In the genomic region with DNA sequence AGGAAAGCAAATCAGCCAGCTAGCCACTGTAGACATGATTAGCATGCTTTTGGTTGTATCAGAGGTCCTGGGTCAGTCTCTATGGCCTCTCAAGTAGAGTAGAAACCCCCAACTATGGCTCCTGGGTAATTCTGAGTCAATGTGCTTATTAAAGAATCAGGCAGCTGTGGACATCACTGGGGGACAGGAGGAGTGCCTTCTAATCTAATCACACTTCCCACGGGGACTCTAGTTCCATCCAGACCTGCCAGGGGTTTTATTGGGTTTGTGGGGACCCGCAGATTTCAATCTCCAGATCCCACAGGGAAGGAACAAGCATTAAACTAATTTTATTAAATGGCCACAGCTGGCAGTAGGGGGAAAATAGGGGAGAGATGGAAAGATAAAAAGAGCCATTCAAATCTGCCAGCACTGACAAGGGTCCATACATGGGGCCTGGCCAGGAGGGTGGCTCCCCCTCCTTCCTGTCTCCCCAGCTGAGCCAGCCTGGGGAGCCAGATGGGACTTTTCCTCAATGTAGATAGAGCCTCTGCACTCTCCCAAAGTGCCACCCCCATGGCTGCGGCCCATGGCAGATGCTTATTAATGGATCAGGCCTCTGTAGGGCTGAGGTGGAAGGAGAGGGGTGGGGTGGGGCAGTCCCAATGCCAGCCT, we compare ENCODE assay signal across 19 mouse cellular contexts. TPM values are rescaled to one million over a fixed set of nuclear protein-coding genes. Genes with fewer than 3 reads are reported as not detected.
DNase-seq lines count a peak whose midpoint lies in the region; ATAC-seq and TF ChIP-seq lines count a peak whose summit lies in the region.
"Had no signal": no experiment of that assay in that cellular context is flagged by ENCODE, and none has a peak within 500 bp of the region (broad histone marks: within the 10 kb centered on the region; RNA-seq: fewer than 3 reads in every experiment).

No protein-coding gene starts in this region.

- no peak overlapping the region for H3K27ac ChIP-seq in heart, embryonic 15.5 days
- 0 out of 2 replicates have a peak overlapping the region, but pooled peaks have one; percentile 58 for H3K27ac ChIP-seq in embryonic facial prominence, embryonic 10.5 days (replicated peaks)
- H3K27ac ChIP-seq in hindbrain, embryonic 16.5 days (ENCODE audit: low read depth, low read length): peak overlapping the region; percentile 18; the same call in 1 of the 2 replicates
- H3K27ac ChIP-seq in liver, embryonic 12.5 days: no peak overlapping the region
- H3K27ac ChIP-seq in liver, postnatal 0 days (ENCODE audit: low read depth): no peak overlapping the region
- H3K27ac ChIP-seq: stomach, postnatal 0 days had no signal

- H3K4me2 ChIP-seq in heart, embryonic 15.5 days: no peak overlapping the region
- no peak overlapping the region for H3K4me2 ChIP-seq in hindbrain, embryonic 16.5 days (ENCODE audit: low read length)
- no peak overlapping the region for H3K4me2 ChIP-seq in liver, embryonic 12.5 days
- H3K4me2 ChIP-seq in liver, postnatal 0 days (ENCODE audit: low read depth, low read length): no peak overlapping the region
- H3K4me2 ChIP-seq: heart, embryonic 11.5 days; liver, embryonic 11.5 days had no signal

- intact Hi-C loops in heart, postnatal 25 days (cut with DNase I): loop anchor here (5.0 kb wide), 1 partner anchor 35 kb away; no protein-coding TSS in a partner anchor

- no peaks in the 10 kb centered on the region for H3K9me3 ChIP-seq in heart, embryonic 15.5 days (replicated peaks)
- no peaks in the 10 kb centered on the region for H3K9me3 ChIP-seq in embryonic facial prominence, embryonic 10.5 days
- H3K9me3 ChIP-seq in hindbrain, embryonic 16.5 days (ENCODE audit: control insufficient read depth, low read length): no peaks in the 10 kb centered on the region
- H3K9me3 ChIP-seq in liver, embryonic 12.5 days (replicated peaks): no peaks in the 10 kb centered on the region
- H3K9me3 ChIP-seq in liver, postnatal 0 days (ENCODE audit: low read length): no peaks in the 10 kb centered on the region

- no peak overlapping the region for H3K9ac ChIP-seq in heart, embryonic 15.5 days
- no peak overlapping the region for H3K9ac ChIP-seq in hindbrain, embryonic 16.5 days (ENCODE audit: low read depth, low read length)
- no peak overlapping the region for H3K9ac ChIP-seq in liver, embryonic 12.5 days
- no peak overlapping the region for H3K9ac ChIP-seq in liver, postnatal 0 days (replicated peaks)

- peaks cover 29% of the 10 kb centered on the region for H3K27me3 ChIP-seq in heart, embryonic 15.5 days
- H3K27me3 ChIP-seq in embryonic facial prominence, embryonic 10.5 days (replicated peaks; ENCODE audit: low read depth, poor library complexity, severe bottlenecking): peaks cover 87% of the 10 kb centered on the region
- H3K27me3 ChIP-seq in hindbrain, embryonic 16.5 days (replicated peaks; ENCODE audit: control insufficient read depth, insufficient read depth, low read length): no peaks in the 10 kb centered on the region
- peaks cover 99% of the 10 kb centered on the region for H3K27me3 ChIP-seq in liver, embryonic 12.5 days (replicated peaks)
- H3K27me3 ChIP-seq in liver, postnatal 0 days (ENCODE audit: insufficient read depth, low read length): peaks cover 35% of the 10 kb centered on the region
- H3K27me3 ChIP-seq: Patski had no signal

- no peak for TF ChIP-seq CTCF in liver, postnatal 0 days (IDR thresholded peaks at IDR 0.05; ENCODE audit: low read depth)

- 58% methylated on average over 3 of the region's 3 CpGs for WGBS in heart, embryonic 15.5 days
- WGBS in embryonic facial prominence, embryonic 10.5 days: 68% methylated on average over 3 of the region's 3 CpGs
- 29% methylated on average over 3 of the region's 3 CpGs for WGBS in hindbrain, embryonic 16.5 days
- WGBS in liver, embryonic 12.5 days (ENCODE audit: insufficient replicate concordance): 64% methylated on average over 3 of the region's 3 CpGs
- WGBS in liver, postnatal 0 days (ENCODE audit: insufficient replicate concordance): 74% methylated on average over 3 of the region's 3 CpGs

- H3K36me3 ChIP-seq in heart, embryonic 15.5 days: no peaks in the 10 kb centered on the region
- no peaks in the 10 kb centered on the region for H3K36me3 ChIP-seq in embryonic facial prominence, embryonic 10.5 days (replicated peaks)
- no peaks in the 10 kb centered on the region for H3K36me3 ChIP-seq in hindbrain, embryonic 16.5 days (ENCODE audit: control insufficient read depth, insufficient read depth, low read length)
- no peaks in the 10 kb centered on the region for H3K36me3 ChIP-seq in liver, embryonic 12.5 days
- H3K36me3 ChIP-seq in liver, postnatal 0 days (replicated peaks; ENCODE audit: insufficient read depth, low read length): no peaks in the 10 kb centered on the region

- no peak overlapping the region for H3K4me3 ChIP-seq in heart, embryonic 15.5 days
- H3K4me3 ChIP-seq in embryonic facial prominence, embryonic 10.5 days: no peak overlapping the region
- no peak overlapping the region for H3K4me3 ChIP-seq in hindbrain, embryonic 16.5 days (ENCODE audit: low read length)
- no peak overlapping the region for H3K4me3 ChIP-seq in liver, embryonic 12.5 days
- no peak overlapping the region for H3K4me3 ChIP-seq in liver, postnatal 0 days (ENCODE audit: low read depth, low read length)

- H3K4me1 ChIP-seq in heart, embryonic 15.5 days (replicated peaks): peaks cover 10% of the 10 kb centered on the region
- H3K4me1 ChIP-seq in embryonic facial prominence, embryonic 10.5 days: peaks cover 36% of the 10 kb centered on the region
- H3K4me1 ChIP-seq in hindbrain, embryonic 16.5 days (ENCODE audit: control insufficient read depth, insufficient read depth, low read depth, low read length): peaks cover 10% of the 10 kb centered on the region
- H3K4me1 ChIP-seq in liver, embryonic 12.5 days: peaks cover 28% of the 10 kb centered on the region
- peaks cover 4% of the 10 kb centered on the region; the same call in 1 of the 2 replicates for H3K4me1 ChIP-seq in liver, postnatal 0 days (ENCODE audit: insufficient read depth)

- TF ChIP-seq EP300 in liver, postnatal 0 days (IDR thresholded peaks at IDR 0.05; ENCODE audit: low read depth): no peak

- DNase-seq in heart, adult 18-20 months: no peak
- peak; percentile 84 for DNase-seq in MN1 (ENCODE audit: low spot score)
- DNase-seq in embryonic facial prominence, embryonic 10.5 days (ENCODE audit: low spot score): no peak
- DNase-seq in heart, postnatal 25 days (ENCODE audit: low spot score): no peak
- no peak for DNase-seq in liver, postnatal 0 days
- DNase-seq: lung, postnatal 36 days had no signal

- 0 out of 2 replicates have a peak, but pooled peaks have one; percentile 14 for ATAC-seq in heart, embryonic 15.5 days (replicated peaks; ENCODE audit: insufficient number of reproducible peaks, insufficient read depth, low FRiP score, low read depth)
- ATAC-seq in hindbrain, embryonic 16.5 days: peak; percentile 65
- ATAC-seq in liver, embryonic 12.5 days: no peak
- no peak for ATAC-seq in liver, postnatal 0 days
- ATAC-seq: Patski had no signal

RNA-seq across cellular contexts. Expression of gene C1ql1, which starts 8.8 kb away (rescaled TPM):
- polyA plus RNA-seq in heart, embryonic 15.5 days (2015; fragmentation: Nextera tagmentation; extraction: Ambion mirVana): 0.47 and 0.61 TPM in 2 replicates
- total RNA-seq in heart, adult 18-20 months (2021): not detected
- 1.5 and 2.7 TPM in 2 replicates for polyA plus RNA-seq in embryonic facial prominence, embryonic 10.5 days (2016; fragmentation: Nextera tagmentation; extraction: Ambion mirVana)
- polyA plus RNA-seq in hindbrain, embryonic 16.5 days (2015; fragmentation: Nextera tagmentation; extraction: Ambion mirVana): 9.0 and 9.9 TPM in 2 replicates
- 0.72 and 0.75 TPM in 2 replicates for polyA plus RNA-seq in liver, embryonic 12.5 days (2016; fragmentation: Nextera tagmentation; extraction: Ambion mirVana)
- not detected for total RNA-seq in heart, postnatal 25 days (2021)
- 0.12 TPM in 1 of 2 replicates, not detected in the other for polyA plus RNA-seq in liver, postnatal 0 days (2015; fragmentation: Nextera tagmentation; extraction: Ambion mirVana)
- total RNA-seq: common myeloid progenitor, adult 5-6 weeks; gastrocnemius, adult 8-10 months had no signal

RNA-seq across cellular contexts. Expression of gene Kif18b, which starts 12.7 kb away (rescaled TPM):
- 5.2 and 7.9 TPM in 2 replicates for polyA plus RNA-seq in heart, embryonic 15.5 days (2015; fragmentation: Nextera tagmentation; extraction: Ambion mirVana)
- total RNA-seq in heart, adult 18-20 months (2021): under 1 TPM in 1 of 2 experiments, not detected in 1; 0.25 TPM
- polyA plus RNA-seq in embryonic facial prominence, embryonic 10.5 days (2016; fragmentation: Nextera tagmentation; extraction: Ambion mirVana): 12.1 and 13.0 TPM in 2 replicates
- 2.0 and 2.3 TPM in 2 replicates for polyA plus RNA-seq in hindbrain, embryonic 16.5 days (2015; fragmentation: Nextera tagmentation; extraction: Ambion mirVana)
- polyA plus RNA-seq in liver, embryonic 12.5 days (2016; fragmentation: Nextera tagmentation; extraction: Ambion mirVana): 12.4 and 14.0 TPM in 2 replicates
- total RNA-seq in heart, postnatal 25 days (2021): under 1 TPM; 0.44 to 0.50 TPM
- 3.2 and 3.4 TPM in 2 replicates for polyA plus RNA-seq in liver, postnatal 0 days (2015; fragmentation: Nextera tagmentation; extraction: Ambion mirVana)
- total RNA-seq: gastrocnemius, adult 8-10 months had no signal

RNA-seq across cellular contexts. Expression of gene Gfap, which starts 36.9 kb away (rescaled TPM):
- 0.11 and 0.44 TPM in 2 replicates for polyA plus RNA-seq in heart, embryonic 15.5 days (2015; fragmentation: Nextera tagmentation; extraction: Ambion mirVana)
- under 1 TPM; 0.10 to 0.15 TPM for total RNA-seq in heart, adult 18-20 months (2021)
- 0.14 and 0.16 TPM in 2 replicates for polyA plus RNA-seq in embryonic facial prominence, embryonic 10.5 days (2016; fragmentation: Nextera tagmentation; extraction: Ambion mirVana)
- 4.8 and 15.5 TPM in 2 replicates for polyA plus RNA-seq in hindbrain, embryonic 16.5 days (2015; fragmentation: Nextera tagmentation; extraction: Ambion mirVana)
- 7.3 and 7.6 TPM in 2 replicates for polyA plus RNA-seq in liver, embryonic 12.5 days (2016; fragmentation: Nextera tagmentation; extraction: Ambion mirVana)
- total RNA-seq in heart, postnatal 25 days (2021): under 1 TPM; 0.13 to 0.31 TPM
- polyA plus RNA-seq in liver, postnatal 0 days (2015; fragmentation: Nextera tagmentation; extraction: Ambion mirVana): 3.6 and 3.8 TPM in 2 replicates

RNA-seq across cellular contexts. Expression of gene Fam187a, which starts 52.7 kb away (rescaled TPM):
- polyA plus RNA-seq in heart, embryonic 15.5 days (2015; fragmentation: Nextera tagmentation; extraction: Ambion mirVana): not detected in 2 replicates
- total RNA-seq in heart, adult 18-20 months (2021): not detected
- polyA plus RNA-seq in embryonic facial prominence, embryonic 10.5 days (2016; fragmentation: Nextera tagmentation; extraction: Ambion mirVana): not detected in 2 replicates
- polyA plus RNA-seq in hindbrain, embryonic 16.5 days (2015; fragmentation: Nextera tagmentation; extraction: Ambion mirVana): not detected in 2 replicates
- not detected in 2 replicates for polyA plus RNA-seq in liver, embryonic 12.5 days (2016; fragmentation: Nextera tagmentation; extraction: Ambion mirVana)
- total RNA-seq in heart, postnatal 25 days (2021): not detected
- polyA plus RNA-seq in liver, postnatal 0 days (2015; fragmentation: Nextera tagmentation; extraction: Ambion mirVana): not detected in 2 replicates
- total RNA-seq: adrenal gland, adult 18-20 months; common myeloid progenitor, adult 5-6 weeks; gastrocnemius, adult 8-10 months; left cerebral cortex, postnatal 10 days had no signal
- polyA plus RNA-seq: heart, embryonic 11.5 days; large intestine, adult 2 months; liver, embryonic 11.5 days; stomach, postnatal 0 days; urinary bladder, adult 2 months had no signal

RNA-seq across cellular contexts. Expression of gene Ccdc103, which starts 56.7 kb away (rescaled TPM):
- polyA plus RNA-seq in heart, embryonic 15.5 days (2015; fragmentation: Nextera tagmentation; extraction: Ambion mirVana): 0.55 and 0.84 TPM in 2 replicates
- total RNA-seq in heart, adult 18-20 months (2021): not detected
- 1.4 and 1.8 TPM in 2 replicates for polyA plus RNA-seq in embryonic facial prominence, embryonic 10.5 days (2016; fragmentation: Nextera tagmentation; extraction: Ambion mirVana)
- 2.2 and 2.5 TPM in 2 replicates for polyA plus RNA-seq in hindbrain, embryonic 16.5 days (2015; fragmentation: Nextera tagmentation; extraction: Ambion mirVana)
- 0.85 and 0.97 TPM in 2 replicates for polyA plus RNA-seq in liver, embryonic 12.5 days (2016; fragmentation: Nextera tagmentation; extraction: Ambion mirVana)
- total RNA-seq in heart, postnatal 25 days (2021): not detected
- 0.39 and 0.51 TPM in 2 replicates for polyA plus RNA-seq in liver, postnatal 0 days (2015; fragmentation: Nextera tagmentation; extraction: Ambion mirVana)
- total RNA-seq: common myeloid progenitor, adult 5-6 weeks; gastrocnemius, adult 8-10 months had no signal

Comparison
In these comparisons a context has a peak if more than half of its experiments do, and no peak if none do; other contexts are left out.
1. ATAC-seq: peak in heart, embryonic 15.5 days (single experiment) and hindbrain, embryonic 16.5 days (single experiment); none in liver, embryonic 12.5 days (single experiment) and liver, postnatal 0 days (single experiment).
2. H3K27ac ChIP-seq: peak in embryonic facial prominence, embryonic 10.5 days (single experiment) and hindbrain, embryonic 16.5 days (single experiment); none in heart, embryonic 15.5 days (single experiment), liver, embryonic 12.5 days (single experiment) and liver, postnatal 0 days (single experiment).